Mouse (Mus musculus) G1E (cell line): ENCODE results near the gene Cyp46a1.

ENCODE experiments used
- CTCF ChIP-seq: IDR thresholded peaks from 2 replicates; pipeline ENCODE4 v1.5.1; 2012; ENCODE audit warnings: low read depth, low read length, inconsistent platforms, mixed read lengths
- GATA1 ChIP-seq: IDR thresholded peaks from 2 replicates; pipeline ENCODE4 v1.6.1; 2012; ENCODE audit warnings: borderline replicate concordance, low read length, inconsistent platforms, mixed read lengths
- TAL1 ChIP-seq: conservative IDR thresholded peaks from 2 replicates; pipeline ENCODE4 v1.6.1; 2012; ENCODE audit warnings: low read depth, low read length, inconsistent platforms, mixed read lengths

- TF ChIP-seq CTCF: no peak
- TF ChIP-seq GATA1: no peak
- TF ChIP-seq TAL1: no peak
Observed at GRCm38 (mm10) chr12:108394534-108395284, 60.5 kb downstream of the Cyp46a1 start.
